Mouse (Mus musculus) myocyte (in vitro differentiated cells): ENCODE data around the gene Cyth2. TPM values are rescaled to one million over a fixed set of nuclear protein-coding genes. Genes with fewer than 3 reads are reported as not detected.

Experiments
- H3K27me3 ChIP-seq: one replicate; pipeline ENCODE4 v1.6.1; 2011; ENCODE audit not compliant: control insufficient read depth, insufficient read depth, insufficient read length
- H3K36me3 ChIP-seq: one replicate; pipeline ENCODE4 v1.6.1; 2011; ENCODE audit not compliant: control insufficient read depth, insufficient read depth
- H3K4me2 ChIP-seq: one replicate; pipeline ENCODE4 v1.6.1; 2011; ENCODE audit warnings: low read depth, control low read depth
- H3K4me3 ChIP-seq: one replicate; pipeline ENCODE4 v1.5.1; 2011; ENCODE audit warnings: mild to moderate bottlenecking, control low read depth, moderate library complexity
- H3K79me2 ChIP-seq: one replicate; pipeline ENCODE4 v1.6.1; 2011; ENCODE audit not compliant: control insufficient read depth, insufficient read depth
- H3ac ChIP-seq: one replicate; pipeline ENCODE4 v1.6.1; 2011; ENCODE audit not compliant: control insufficient read depth, insufficient read length
- CEBPB ChIP-seq: IDR thresholded peaks from 2 replicates; pipeline ENCODE4 v1.6.1; 2011; ENCODE audit warnings: mild to moderate bottlenecking, moderate library complexity; ENCODE audit not compliant: poor library complexity, insufficient read depth, severe bottlenecking
- E2F4 ChIP-seq: IDR thresholded peaks from one replicate; pipeline ENCODE4 v1.6.1; 2011; ENCODE audit warnings: mild to moderate bottlenecking, control low read depth, moderate library complexity; ENCODE audit not compliant: insufficient read depth
- MAX ChIP-seq: IDR thresholded peaks from one replicate; pipeline ENCODE4 v1.6.1; 2011; ENCODE audit warnings: low read depth, mild to moderate bottlenecking, control low read depth
- MYOD1 ChIP-seq, 3 experiments: IDR thresholded peaks; one replicate each; pipeline ENCODE4 v1.6.1; 2011; ENCODE audit warnings: control low read depth in 2 of 3, low read depth in 2 of 3, mild to moderate bottlenecking in 2 of 3, moderate library complexity in 1 of 3; ENCODE audit not compliant: insufficient read length in 2 of 3, control insufficient read depth in 1 of 3
- MYOG ChIP-seq, 3 experiments: IDR thresholded peaks; one replicate each; pipeline ENCODE4 v1.6.1; 2011; ENCODE audit warnings: control low read depth in 2 of 3, low read depth in 2 of 3, mild to moderate bottlenecking in 2 of 3; ENCODE audit not compliant: insufficient read length in 2 of 3, control insufficient read depth in 1 of 3, insufficient read depth in 1 of 3
- POLR2A ChIP-seq: IDR thresholded peaks from one replicate; pipeline ENCODE4 v1.6.1; 2011; ENCODE audit warnings: low read depth, mild to moderate bottlenecking, control low read depth, moderate library complexity; ENCODE audit not compliant: insufficient read length
- POLR2AphosphoS2 ChIP-seq: IDR thresholded peaks from one replicate; pipeline ENCODE4 v1.6.1; 2011; ENCODE audit warnings: low read depth, control low read depth; ENCODE audit not compliant: insufficient read length
- REST ChIP-seq: IDR thresholded peaks from one replicate; pipeline ENCODE4 v1.6.1; 2011; ENCODE audit warnings: mild to moderate bottlenecking, control low read depth, moderate library complexity; ENCODE audit not compliant: insufficient read depth, insufficient read length
- SRF ChIP-seq: IDR thresholded peaks from one replicate; pipeline ENCODE4 v1.6.1; 2011; ENCODE audit warnings: low read depth; ENCODE audit not compliant: control insufficient read depth, insufficient read length
- TCF12 ChIP-seq: IDR thresholded peaks from one replicate; pipeline ENCODE4 v1.6.1; 2011; ENCODE audit warnings: mild to moderate bottlenecking, control low read depth; ENCODE audit not compliant: poor library complexity, insufficient read depth, severe bottlenecking
- TCF3 ChIP-seq: IDR thresholded peaks from one replicate; pipeline ENCODE4 v1.6.1; 2011; ENCODE audit warnings: low read depth, control low read depth; ENCODE audit not compliant: insufficient read length
- USF1 ChIP-seq: IDR thresholded peaks from one replicate; pipeline ENCODE4 v1.6.1; 2011; ENCODE audit warnings: low read depth, mild to moderate bottlenecking, control low read depth, moderate library complexity
- polyA plus RNA-seq: library from polyadenylated mRNA; unstranded; fragments of >200 nt; fragmentation: generic; extraction: Trizol; gene quantifications from one replicate; pipeline ENCODE4 v1.2.1, GENCODE M21; 2012; ENCODE audit warnings: missing spikeins

Cyth2 gene
- polyA plus RNA-seq, 1 experiment, result 145 TPM

DNA sequence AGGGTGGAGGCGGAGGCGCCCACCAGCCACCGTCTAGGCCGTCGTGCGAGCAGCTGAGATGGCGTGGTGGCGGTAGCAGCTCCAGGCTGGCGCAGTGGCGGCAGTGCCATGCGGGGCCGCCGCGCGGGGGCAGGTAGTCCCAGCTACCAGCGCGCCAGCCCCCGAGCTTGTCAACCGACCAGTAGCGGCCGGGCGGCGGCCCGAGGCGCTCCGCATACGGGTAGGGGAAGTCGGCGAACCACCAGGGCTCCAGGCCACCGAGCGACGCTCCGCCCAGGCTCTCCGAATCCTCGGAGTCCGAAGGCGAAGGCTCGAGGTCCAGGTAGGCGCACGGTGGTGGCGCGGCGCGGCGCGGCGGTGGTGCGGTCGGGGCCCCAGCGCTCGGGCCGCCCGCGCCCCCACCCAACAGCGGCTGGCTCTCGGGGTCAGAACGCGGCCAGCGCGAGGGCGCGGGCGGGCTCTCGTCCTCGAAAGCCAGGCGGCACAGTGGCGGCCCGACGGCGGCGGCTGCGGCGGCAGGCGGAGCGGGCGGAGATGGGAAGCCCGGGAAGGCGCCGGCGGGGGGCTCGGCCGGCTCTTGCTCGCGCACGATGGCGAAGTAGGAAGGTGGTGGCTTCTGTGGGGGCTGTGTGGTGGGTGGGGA is 18.9 kb upstream of the Cyth2 start:
- peaks cover 24% of the 10 kb centered on the region for H3K27me3 ChIP-seq
- TF ChIP-seq SRF, result no peak
- no peak for TF ChIP-seq TCF12
- no peak for TF ChIP-seq MAX
- no peak for TF ChIP-seq REST
- no peak for TF ChIP-seq E2F4
- no peak for TF ChIP-seq MYOG (IDR thresholded peaks at IDR 0.05; ENCODE audit: control insufficient read depth in 1 of 3, insufficient read depth in 1 of 3, insufficient read length in 2 of 3, low read depth in 2 of 3)
- no peak for TF ChIP-seq MYOD1 (IDR thresholded peaks at IDR 0.05; ENCODE audit: control insufficient read depth in 1 of 3, insufficient read length in 2 of 3, low read depth in 2 of 3)
- no peak for TF ChIP-seq TCF3
- no peak for TF ChIP-seq USF1
- TF ChIP-seq POLR2AphosphoS2, result no peak
- TF ChIP-seq CEBPB, result no peak
- no peak for TF ChIP-seq POLR2A
- H3K4me3 ChIP-seq, result no peak overlapping the region
- H3ac ChIP-seq, result no peak overlapping the region
- peaks cover 14% of the 10 kb centered on the region for H3K79me2 ChIP-seq
- no peaks in the 10 kb centered on the region for H3K36me3 ChIP-seq
- H3K4me2 ChIP-seq, result no peak overlapping the region

- Histone ChIP-seq H3K4me2 (no peak overlapping the region), H3K27me3 (peaks cover 24% of the 10 kb centered on the region), H3ac (no peak overlapping the region), H3K36me3 (peaks cover 1% of the 10 kb centered on the region), H3K4me3 (no peak overlapping the region), H3K79me2 (peaks cover 14% of the 10 kb centered on the region)
- TF ChIP-seq MYOD1 (IDR thresholded peaks at IDR 0.05; ENCODE audit: control insufficient read depth in 1 of 3, insufficient read length in 2 of 3, low read depth in 2 of 3) (no peak), POLR2AphosphoS2 (no peak), MAX (no peak), POLR2A (no peak), USF1 (no peak), TCF12 (no peak), E2F4 (no peak), SRF (no peak), TCF3 (no peak), REST (no peak), CEBPB (no peak), MYOG (IDR thresholded peaks at IDR 0.05; ENCODE audit: control insufficient read depth in 1 of 3, insufficient read depth in 1 of 3, insufficient read length in 2 of 3, low read depth in 2 of 3) (no peak)
Measured at GRCm38 (mm10) chr7:45832428-45832827, 18.0 kb upstream of the Cyth2 start.

- peak overlapping the region; percentile 92 for H3K4me3 ChIP-seq
- peaks cover 24% of the 10 kb centered on the region for H3K27me3 ChIP-seq
- H3K79me2 ChIP-seq, result peaks cover 14% of the 10 kb centered on the region
- peak overlapping the region; percentile 36 for H3ac ChIP-seq
- H3K4me2 ChIP-seq, result peak overlapping the region; percentile 72
- TF ChIP-seq TCF12 (no peak), MYOD1 (IDR thresholded peaks at IDR 0.05; ENCODE audit: control insufficient read depth in 1 of 3, insufficient read length in 2 of 3, low read depth in 2 of 3) (no peak), MYOG (IDR thresholded peaks at IDR 0.05; ENCODE audit: control insufficient read depth in 1 of 3, insufficient read depth in 1 of 3, insufficient read length in 2 of 3, low read depth in 2 of 3) (no peak), SRF (no peak), POLR2AphosphoS2 (no peak), REST (no peak), POLR2A (no peak), USF1 (no peak), CEBPB (no peak), MAX (no peak), E2F4 (no peak), TCF3 (no peak)
- peaks cover 4% of the 10 kb centered on the region for H3K36me3 ChIP-seq
Measured at GRCm38 (mm10) chr7:45831128-45831525, 16.7 kb upstream of the Cyth2 start.

DNA sequence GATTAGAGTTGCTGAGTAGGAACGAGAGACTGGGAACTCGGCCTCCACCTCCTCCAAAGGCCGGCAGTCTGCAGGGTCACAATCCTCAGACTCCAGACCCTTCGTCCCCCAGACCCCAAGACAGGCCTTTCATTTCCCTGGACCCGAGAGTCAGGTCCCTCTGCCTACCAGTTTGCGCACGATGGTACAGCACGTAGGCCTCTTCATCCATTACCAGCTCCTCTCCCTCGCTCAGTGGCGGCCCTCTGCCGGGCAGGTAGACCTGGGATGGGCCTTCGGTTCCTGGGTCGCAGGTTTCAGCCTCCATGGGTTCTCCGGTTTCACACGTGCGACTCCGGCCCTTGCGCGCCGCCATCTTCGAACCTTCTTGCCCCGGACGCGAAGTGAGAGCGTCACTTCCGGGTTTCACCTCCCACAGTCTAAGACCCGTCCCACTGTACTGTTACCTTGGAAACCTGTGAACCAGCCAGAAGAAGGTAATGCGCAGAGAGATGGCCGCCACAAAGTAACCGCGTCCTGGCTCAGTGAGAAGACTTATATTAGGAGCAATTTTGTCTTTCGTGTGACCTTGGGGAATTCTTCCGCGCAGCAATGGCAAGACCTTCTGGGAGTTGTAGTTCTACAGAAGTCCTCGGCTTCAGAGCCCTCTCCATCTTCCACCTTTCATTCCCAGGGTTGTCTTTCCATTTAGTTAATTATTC is 16.2 kb upstream of the Cyth2 start, which contains the start of gene Grwd1:
TSS of gene Grwd1 (minus strand) at position 518 of the 701 bp plus-strand sequence.
- Histone ChIP-seq H3K4me3 (peak within 1 kb of the TSS; percentile 92), H3K4me2 (peak within 1 kb of the TSS; percentile 89), H3K36me3 (peaks cover 9% of the 10 kb centered on the region), H3K27me3 (peaks cover 24% of the 10 kb centered on the region), H3ac (peak within 1 kb of the TSS; percentile 36), H3K79me2 (peaks cover 14% of the 10 kb centered on the region)
- no peak for TF ChIP-seq MYOD1 (IDR thresholded peaks at IDR 0.05; ENCODE audit: control insufficient read depth in 1 of 3, insufficient read length in 2 of 3, low read depth in 2 of 3)
- no peak for TF ChIP-seq CEBPB
- peak; percentile 80 for TF ChIP-seq MAX
- TF ChIP-seq USF1, result no peak
- no peak for TF ChIP-seq POLR2AphosphoS2
- peak; percentile 68 for TF ChIP-seq E2F4
- TF ChIP-seq TCF12, result no peak
- no peak for TF ChIP-seq MYOG (IDR thresholded peaks at IDR 0.05; ENCODE audit: control insufficient read depth in 1 of 3, insufficient read depth in 1 of 3, insufficient read length in 2 of 3, low read depth in 2 of 3)
- no peak for TF ChIP-seq REST
- TF ChIP-seq SRF, result no peak
- TF ChIP-seq POLR2A, result peak; percentile 54
- TF ChIP-seq TCF3, result no peak
